Mouse (Mus musculus) megakaryocyte, adult 5-6 weeks (primary cell): ENCODE data around the gene Eif4enif1. TPM values are rescaled to one million over a fixed set of nuclear protein-coding genes. Genes with fewer than 3 reads are reported as not detected.
"Not testable (repeated sequence)": the region's sequence is repeated elsewhere in the genome, so short reads cannot be mapped to it uniquely, and the experiment has no call there.

ENCODE experiments used
- ATAC-seq: 2 replicates; pipeline ENCODE4 v1.8.0; 2016; ENCODE audit warnings: mild to moderate bottlenecking, inconsistent platforms; ENCODE audit not compliant: poor library complexity, severe bottlenecking
- total RNA-seq, 2 experiments: library from RNA; stranded (forward) in 1 of 2; stranded (reverse) in 1 of 2; fragments of 153-499, 151-499 nt in 1 of 2; fragments of 221-1000, 200-1000 nt in 1 of 2; gene quantifications; 2 replicates each; pipeline versions ENCODE4 v1.2.3 to v1.2.4; 2015 to 2017

The Eif4enif1 gene
- 76.8 and 80.1 TPM in 2 replicates for total RNA-seq (2015)
- 44.9 and 50.7 TPM in 2 replicates for total RNA-seq (2017)

DNA sequence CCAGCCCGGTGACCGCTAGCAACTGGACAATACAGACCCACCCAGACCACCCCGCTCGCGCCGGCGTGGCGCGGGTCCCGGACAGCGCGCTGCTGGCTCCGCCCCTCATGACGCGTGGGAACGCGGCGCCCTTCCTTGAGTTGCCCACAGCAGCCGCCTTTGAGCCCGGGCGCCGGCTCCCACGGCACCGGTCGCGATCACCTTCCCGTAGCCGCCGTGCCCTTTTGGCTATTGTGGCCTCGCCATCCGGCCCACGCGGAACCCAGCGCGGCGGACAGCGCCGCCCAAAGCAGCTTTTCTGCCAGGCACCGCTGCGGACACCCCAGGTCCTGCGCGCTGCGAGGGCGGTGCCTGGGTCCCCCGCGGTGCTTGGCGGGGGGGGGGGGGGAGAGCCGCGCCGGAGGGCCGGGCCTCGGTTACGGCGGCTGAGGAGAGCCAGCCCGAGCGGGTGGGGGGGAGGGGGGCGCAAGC, at the start of gene Eif4enif1:
Eif4enif1 (plus strand) TSS at position 162 of the 471 bp plus-strand sequence.
- peak; percentile 43 for ATAC-seq

DNA sequence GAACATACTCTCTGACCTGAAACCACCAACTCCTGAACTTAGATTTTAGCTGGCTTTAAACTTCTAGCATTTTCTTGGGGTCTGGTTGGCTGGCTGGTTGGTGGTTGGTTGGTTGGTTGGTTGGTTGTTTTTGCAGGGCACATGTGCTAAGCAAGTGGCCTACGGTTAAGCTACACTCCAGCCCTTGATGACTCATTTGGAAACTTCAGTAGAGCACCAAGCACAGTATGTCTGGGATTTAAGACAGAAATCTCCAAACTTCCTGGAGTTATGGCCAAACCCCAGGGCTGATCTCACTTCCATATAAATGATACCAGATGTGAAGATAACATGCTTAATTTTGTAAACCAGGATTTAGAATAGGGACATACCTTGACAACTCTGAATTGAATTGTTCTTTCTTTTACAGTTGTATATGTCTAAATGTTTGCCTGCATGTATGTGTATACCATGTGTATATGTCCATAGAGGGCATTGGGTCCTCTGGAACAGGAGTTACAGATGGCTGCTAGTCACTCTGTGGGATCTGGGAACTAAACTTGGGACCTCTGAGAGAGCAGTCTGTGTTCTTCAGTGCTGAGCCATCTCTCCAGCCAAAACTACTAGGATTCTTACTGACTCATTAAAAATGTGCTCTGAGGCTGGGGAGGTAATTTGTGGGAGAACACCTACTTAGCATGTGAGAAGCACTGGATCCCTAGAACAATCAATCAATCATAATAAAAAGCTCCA, 48.4 kb upstream of the Eif4enif1 start:
- peak; percentile 9 for ATAC-seq

DNA sequence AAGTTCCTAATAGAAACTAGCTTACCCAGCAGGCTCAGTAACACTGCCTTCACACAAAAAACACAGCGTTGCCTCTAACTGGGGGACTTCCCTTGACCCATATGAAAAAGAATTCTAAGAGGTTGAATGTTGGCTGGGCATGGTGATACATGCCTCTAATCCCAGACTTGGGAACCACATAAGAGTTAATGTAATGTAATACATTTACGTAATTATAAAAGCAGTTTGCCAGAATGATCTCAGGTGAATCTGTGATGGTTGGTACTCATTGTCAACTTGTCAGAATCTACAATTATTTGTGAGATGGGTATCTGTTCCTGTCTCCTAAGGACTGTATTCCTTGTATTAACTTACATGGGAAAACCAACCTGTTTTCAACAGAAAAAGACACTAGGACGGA, 45.2 kb upstream of the Eif4enif1 start:
- ATAC-seq, result peak; percentile 4; the same call in 1 of the 2 replicates

DNA sequence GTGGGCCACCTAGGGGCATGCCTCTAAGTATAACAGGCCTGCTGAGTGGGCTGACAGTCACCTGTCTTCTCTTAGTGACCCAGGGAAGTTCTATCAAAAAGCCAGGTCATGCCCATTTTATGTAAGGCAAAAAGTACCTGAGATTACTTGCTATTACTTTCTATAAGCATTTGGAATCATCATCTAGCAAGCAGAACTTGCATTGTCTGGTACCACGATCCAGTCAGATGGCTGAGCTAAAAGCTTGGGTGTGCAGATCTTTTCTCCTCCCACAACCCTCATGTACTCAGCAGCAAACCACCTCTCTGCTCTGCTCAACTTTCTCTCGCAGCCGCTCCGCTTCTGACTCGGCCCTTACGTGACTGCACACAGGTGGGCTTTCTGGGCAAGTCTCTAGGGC, 44.2 kb upstream of the Eif4enif1 start:
- ATAC-seq, result not testable (repeated sequence)

DNA sequence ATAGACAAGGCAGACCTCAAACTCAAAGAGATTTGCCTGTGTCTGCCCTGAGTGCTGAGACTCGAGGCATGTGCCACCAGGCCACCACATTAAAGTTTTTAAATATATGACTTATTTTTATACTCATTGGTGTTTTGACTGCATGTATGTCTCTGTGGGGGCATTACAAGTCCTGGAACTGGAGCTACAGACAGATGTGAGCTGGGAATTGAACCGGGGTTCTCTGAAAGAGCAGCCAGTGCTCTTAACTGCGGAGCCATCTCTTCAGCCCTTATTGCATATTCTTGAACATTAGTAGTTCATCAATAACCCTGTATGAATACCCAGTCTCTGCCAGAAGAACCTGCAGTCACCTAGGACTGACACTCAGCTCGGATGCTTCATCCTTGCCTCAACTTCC, 43.4 kb upstream of the Eif4enif1 start:
- not testable (repeated sequence) for ATAC-seq

DNA sequence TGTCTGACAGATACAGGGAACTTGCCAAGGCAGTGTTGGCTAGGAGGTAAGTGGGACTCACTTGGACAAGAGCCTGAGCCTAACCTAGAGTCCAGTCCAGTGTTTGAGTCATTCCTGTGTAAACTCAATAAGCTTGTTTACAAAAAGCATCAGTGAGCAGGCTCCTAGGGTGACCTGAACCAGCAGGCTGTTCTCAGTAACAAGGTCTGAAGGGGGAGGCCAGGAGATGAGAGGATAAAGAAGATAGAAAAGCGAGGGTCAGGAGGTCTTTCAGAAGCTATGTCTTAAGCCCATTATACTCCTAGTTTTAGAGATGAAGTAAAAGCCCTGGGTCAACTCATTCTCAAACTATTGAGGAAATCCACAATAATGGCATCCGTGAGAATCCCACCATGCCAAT, 40.8 kb upstream of the Eif4enif1 start:
- ATAC-seq, result not testable (repeated sequence)

DNA sequence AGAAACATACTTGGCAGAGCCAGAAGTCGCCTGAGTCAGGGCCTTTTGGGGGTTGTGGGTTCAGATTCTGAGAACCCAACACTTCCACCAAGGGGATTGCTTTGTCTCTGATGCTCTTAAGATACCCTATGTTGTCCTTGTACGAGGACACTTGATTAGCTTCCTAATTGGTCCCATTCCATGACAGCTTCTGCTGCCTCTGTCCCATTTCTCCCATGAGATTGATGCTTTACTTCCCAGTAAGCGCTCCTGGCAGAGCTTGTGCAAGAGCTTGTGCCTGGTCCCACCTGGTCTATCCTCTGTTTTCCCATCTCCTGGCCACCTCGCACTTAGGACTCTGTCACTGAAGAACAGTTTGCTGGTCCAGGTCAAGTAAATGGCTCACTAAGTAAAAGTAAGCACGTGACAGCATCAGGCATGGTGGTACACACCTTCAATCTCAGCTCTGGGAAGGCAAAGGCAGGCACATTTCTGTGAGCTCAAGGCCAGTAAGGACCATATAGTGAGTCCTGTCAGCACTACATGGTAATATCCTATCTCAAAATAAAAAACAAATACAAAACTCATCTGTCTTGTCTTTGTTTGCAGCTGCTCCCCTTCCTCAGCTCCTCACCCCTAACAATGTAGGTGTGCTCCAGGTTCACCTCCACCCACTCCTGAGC, 39.8 kb upstream of the Eif4enif1 start:
- peak; percentile 2; the same call in 1 of the 2 replicates for ATAC-seq

DNA sequence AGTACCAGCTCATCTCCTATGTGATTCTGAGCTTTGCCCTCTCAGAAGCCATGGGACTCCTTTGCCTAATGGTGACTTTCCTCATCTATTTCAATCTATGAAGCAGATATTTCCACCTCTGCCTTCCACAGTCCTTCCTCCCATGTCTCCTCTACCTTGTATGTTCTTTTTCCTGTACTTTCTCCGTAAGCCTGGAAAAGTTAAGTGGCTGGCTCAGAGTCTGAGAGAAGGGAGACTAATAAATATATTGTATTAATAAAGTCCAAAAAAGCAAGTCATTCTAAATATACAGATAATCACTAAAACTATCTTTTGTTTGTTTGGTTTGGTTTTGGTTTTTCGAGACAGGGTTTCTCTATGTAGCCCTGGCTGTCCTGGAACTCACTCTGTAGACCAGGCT, 39.1 kb upstream of the Eif4enif1 start:
- ATAC-seq, result not testable (repeated sequence)

DNA sequence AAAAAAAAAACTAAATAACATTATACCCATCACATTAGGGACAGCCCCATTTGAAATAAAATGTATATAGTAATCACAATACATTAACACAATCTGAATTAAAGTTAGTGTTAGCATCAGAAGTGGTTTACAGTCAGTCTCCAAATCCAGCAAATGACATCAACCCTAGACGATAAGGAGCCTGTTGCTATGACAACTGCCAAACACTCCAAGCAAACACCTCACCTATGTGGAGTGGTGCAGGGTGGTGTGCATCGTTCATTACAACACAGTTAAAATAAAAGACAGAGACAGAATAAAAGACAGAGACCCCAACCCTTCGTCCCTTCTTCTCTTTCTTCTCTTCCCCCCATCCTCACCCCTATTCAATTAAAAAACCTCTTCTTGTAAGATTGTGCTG, 38.5 kb upstream of the Eif4enif1 start:
- ATAC-seq, result not testable (repeated sequence)

DNA sequence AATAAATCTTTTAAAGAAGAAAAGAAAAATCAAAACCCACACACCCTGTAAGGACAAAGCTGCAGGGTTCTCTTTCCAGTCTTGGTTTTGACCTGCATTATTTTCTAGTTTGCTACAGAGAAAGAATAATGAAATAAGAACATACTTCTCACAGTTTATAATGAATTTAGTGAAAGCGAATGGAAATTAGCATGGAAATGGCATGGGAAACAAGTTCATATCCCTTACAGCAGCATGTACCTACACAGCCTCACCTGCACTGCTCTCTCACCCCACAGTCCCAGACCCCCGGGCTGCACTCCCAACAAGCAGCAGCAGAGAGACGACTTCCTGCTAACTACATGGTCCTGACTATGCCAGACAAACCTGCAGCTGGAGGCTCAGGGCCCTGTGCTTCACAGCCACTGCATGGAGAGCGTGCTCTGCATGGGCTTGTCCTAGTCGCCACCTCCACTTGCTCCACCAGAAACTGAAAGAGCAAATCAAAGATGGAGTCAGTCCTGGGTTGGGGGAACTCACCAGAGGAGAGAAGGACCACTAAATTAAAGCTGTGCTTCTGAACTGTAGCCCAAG, 36.9 kb upstream of the Eif4enif1 start:
- ATAC-seq, result peak; percentile 14

DNA sequence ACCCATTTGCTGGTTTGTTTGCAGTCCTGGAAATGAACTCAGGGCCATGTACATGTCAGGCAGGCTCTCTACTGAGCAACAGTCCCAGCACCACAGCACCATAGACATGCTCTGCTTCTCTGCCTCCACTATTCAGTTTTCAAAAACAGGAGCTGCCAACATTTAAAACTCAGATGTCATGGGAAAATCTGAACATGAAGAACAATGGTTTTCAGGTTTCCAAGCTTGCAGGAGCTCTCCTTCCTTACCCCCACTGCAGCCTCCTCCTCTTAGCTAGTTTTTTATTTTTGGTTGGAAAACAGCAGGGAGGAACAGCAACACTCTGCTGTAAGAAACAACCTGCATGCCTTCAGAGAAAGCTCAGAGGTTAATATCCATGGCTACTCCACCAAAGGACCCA, 35.9 kb upstream of the Eif4enif1 start:
- ATAC-seq, result not testable (repeated sequence)

DNA sequence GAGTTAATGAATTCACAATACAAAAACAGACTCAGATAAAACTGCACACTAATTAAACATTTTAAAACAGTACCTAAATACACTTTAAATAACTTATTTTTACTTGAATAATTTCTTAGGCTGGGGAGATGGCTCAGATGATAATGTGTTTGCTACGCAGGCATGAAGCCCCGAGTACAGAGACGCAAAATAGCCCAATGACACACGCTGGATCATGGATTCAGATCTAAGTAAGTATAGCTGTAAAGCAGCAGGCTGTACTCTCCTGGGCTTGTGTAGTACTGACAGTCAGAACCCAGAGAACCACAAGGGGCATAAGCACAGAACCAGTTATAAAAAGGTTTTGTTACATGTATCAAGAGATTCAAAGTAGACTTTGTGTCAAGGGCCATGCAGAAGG, 35.1 kb upstream of the Eif4enif1 start:
- 0 out of 2 replicates have a peak, but pooled peaks have one; percentile 8 for ATAC-seq

DNA sequence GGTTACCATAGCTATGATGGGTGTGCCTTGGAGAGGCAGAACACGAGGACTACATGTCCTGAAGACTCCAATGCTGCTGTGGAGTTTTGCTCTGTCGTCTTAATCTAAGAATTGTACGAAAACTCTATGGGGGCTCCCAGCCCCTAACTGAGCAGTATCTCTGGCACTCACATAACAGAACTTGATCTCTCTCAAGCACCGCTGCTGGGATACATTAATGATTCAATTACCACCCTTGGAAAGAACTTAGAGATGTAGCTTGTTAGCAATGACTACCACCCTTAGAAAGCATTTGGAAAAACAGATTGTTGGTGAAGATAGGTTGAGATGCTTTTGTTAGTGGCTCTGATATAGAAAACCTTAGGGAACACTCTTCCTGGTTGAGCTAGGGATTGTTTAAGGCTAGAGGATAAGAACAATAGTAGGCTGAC, 34.6 kb upstream of the Eif4enif1 start:
- ATAC-seq, result 0 out of 2 replicates have a peak, but pooled peaks have one; percentile 3

DNA sequence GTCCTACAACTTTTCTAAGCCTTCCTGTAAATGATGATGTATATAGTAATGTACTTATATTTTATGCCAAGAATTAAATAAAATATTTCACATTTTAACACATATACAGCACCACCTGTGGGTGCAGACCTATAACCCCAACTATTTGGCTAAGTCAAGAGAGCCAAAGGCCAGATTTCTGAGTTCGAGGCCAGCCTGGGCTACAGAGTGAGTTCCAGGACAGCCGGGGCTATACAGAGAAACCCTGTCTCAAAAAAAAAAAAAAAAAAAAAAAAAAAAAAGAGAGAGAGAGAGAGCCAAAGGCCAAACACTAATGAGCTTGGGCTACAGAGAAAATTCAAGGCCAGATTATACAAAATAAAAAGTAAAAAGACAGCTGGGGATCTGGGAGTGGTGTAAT, 33.1 kb upstream of the Eif4enif1 start:
- ATAC-seq, result not testable (repeated sequence)

DNA sequence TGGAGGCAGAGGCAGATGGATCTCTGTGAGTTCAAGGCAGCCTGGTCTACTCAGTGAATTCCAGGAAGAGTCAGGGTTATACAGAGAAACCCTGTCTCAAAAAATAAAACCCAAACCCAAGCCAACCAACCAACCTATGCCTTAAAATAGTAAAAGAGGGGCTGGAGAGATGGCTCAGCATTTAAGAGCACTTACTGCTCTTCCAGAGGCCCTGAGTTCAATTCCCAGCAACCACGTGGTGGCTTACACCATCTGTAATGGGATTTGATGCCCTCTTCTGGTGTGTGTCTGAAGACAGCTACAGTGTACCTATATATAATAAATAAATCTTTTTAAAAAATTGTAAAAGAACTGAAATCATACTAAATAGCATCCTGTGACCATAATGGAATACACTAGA, 30.3 kb upstream of the Eif4enif1 start:
- not testable (repeated sequence) for ATAC-seq

DNA sequence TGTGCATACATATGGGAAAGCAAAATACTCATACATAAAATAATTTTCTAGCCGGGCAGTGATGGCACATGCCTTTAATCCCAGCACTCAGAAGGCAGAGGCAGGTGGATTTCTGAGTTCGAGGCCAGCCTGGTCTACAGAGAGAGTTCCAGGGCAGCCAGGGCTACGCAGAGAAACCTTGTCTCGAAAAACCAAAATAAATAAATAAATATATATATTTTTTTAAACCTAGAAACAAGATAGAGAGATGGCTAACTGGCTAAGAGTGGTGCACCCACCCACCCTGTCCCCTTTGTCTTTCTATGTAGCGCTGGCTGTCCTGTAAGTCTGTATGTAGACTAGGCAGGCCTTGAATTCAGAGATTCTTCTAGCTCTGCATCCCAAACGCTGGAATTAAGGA, 29.7 kb upstream of the Eif4enif1 start:
- not testable (repeated sequence) for ATAC-seq

DNA sequence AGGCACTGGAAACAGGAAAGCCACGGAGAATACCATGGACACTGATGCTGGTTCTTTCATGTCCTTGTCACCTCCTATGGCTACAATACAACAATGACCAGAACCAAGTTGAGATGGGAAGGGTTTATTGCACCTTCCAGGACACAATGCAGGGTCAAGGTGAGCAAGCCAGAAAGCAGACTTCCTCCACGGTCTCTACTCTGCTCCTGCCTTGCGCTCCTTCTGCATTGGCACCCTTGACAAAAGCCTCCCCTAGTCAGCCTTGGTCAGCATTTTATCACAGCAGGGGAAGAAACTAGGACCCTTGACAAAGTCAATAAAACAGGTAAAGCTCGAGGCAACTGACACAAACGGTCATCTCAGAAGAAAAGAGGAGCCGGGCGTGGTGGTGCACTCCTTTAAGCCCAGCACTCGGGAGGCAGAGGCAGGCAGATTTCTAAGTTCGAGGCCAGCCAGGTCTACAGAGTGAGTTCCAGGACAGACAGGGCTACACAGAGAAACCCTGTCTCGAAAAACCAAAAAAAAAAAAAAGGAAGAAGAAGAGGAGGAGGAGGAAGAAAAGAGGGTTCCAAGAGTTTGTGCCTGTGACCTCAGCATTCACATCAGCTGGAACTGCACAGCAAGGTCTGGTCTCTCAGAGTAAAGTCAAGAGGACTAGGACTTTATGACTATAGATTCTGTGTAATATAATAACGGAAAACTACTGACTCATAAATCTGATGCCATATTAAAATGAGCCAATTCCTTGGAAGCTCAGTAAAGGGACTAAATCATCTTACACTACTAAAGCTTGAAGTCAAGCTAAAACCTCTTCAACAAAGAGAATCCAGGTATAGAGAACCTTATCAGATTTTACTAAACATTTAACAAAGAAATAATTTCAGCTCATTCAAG, 28.5 kb upstream of the Eif4enif1 start:
- peak; percentile 48 for ATAC-seq

DNA sequence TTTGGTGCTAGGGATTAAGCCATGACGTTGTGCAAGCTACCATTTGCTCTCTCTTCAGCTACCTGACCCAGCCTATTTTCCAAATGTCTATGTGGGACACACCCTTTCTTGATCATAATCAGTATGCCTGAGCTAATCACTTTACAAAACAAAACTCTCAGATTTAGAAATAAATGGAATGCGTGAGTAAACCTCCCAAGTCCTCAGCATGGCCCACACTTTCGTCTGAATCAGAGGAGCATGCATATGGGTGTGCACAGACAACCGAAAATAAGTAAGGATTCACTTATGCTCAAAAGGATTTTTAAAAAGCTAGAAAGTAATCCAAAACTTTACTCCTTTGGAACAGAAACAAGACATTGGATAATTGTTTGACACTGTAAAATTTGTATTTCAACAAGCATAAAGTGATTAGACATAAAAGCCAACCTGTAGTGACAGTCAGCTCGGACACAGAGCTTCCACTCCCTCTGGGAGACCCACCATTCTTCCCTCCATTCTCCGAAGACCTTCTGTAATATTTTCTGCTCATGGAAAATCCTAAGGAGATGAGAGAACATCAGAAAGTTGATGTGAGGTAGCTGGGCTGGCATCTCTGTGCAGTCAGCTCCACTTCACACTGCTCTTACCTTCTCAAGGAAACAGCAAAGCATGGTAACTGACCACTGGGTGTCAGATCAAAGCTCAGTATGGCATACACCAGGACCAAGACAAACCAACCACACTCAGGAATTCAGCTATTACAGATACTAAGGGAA, 23.0 kb upstream of the Eif4enif1 start:
- ATAC-seq, result not testable (repeated sequence)

DNA sequence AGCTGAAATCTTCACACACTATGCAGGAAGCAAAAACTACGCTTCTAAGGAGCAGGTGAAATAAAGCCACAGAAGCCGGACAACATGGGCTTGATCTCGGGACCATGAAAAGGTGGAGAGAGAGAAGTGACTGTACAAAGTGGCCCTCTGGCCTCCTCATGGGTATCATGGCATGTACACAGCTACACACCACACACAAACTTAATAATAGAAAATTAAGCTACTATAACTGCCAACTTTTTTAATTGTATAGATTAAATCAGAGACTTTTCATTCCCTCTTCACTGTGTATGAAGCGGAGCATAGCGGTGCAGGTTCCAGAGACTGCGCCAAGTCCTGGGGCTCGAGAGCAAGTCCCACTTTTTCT, 22.5 kb upstream of the Eif4enif1 start:
- ATAC-seq, result not testable (repeated sequence)
